Mouse (Mus musculus) midbrain, postnatal 0 days (tissue): ENCODE measurements around the gene Rbm47. TPM values are rescaled to one million over a fixed set of nuclear protein-coding genes. Genes with fewer than 3 reads are reported as not detected.

ENCODE experiments used
- ATAC-seq: fragments of 200-750 bp; cut with Nextera tagmentation; 2 replicates; pipeline ENCODE4 v1.8.0; 2017; ENCODE audit warnings: moderate number of reproducible peaks, mild to moderate bottlenecking, moderate TSS enrichment, moderate library complexity; ENCODE audit not compliant: low FRiP score
- DNase-seq: peaks from one replicate; pipeline ENCODE4 v3.0.0-alpha.2; 2015; ENCODE audit warnings: low spot score
- H3K27ac ChIP-seq: fragments of 300-500 bp; sonication (generic); 2 replicates; pipeline ENCODE4 v1.5.1; 2014; ENCODE audit warnings: low read depth, mild to moderate bottlenecking, low read length, mixed read lengths
- H3K27me3 ChIP-seq: fragments of 300-500 bp; sonication (generic); 2 replicates; pipeline ENCODE4 v1.6.1; 2014; ENCODE audit warnings: low read length, control low read depth, mixed read lengths; ENCODE audit not compliant: insufficient read depth
- H3K36me3 ChIP-seq: fragments of 300-500 bp; sonication (generic); 2 replicates; pipeline ENCODE4 v1.6.1; 2014; ENCODE audit warnings: low read length, control low read depth, mixed read lengths; ENCODE audit not compliant: insufficient read depth
- H3K4me1 ChIP-seq: fragments of 300-500 bp; sonication (generic); 2 replicates; pipeline ENCODE4 v1.6.1; 2014; ENCODE audit warnings: mild to moderate bottlenecking, control low read depth, antibody characterized with exemption, low read length, mixed read lengths; ENCODE audit not compliant: insufficient read depth
- H3K4me2 ChIP-seq: fragments of 300-500 bp; sonication (generic); 2 replicates; pipeline ENCODE4 v1.6.1; 2014; ENCODE audit warnings: low read depth, mild to moderate bottlenecking, low read length, mixed read lengths; ENCODE audit not compliant: poor library complexity, severe bottlenecking
- H3K4me3 ChIP-seq: fragments of 300-500 bp; sonication (generic); 2 replicates; pipeline ENCODE4 v1.5.1; 2014; ENCODE audit warnings: low read depth, mild to moderate bottlenecking, low read length, moderate library complexity
- H3K9ac ChIP-seq: fragments of 300-500 bp; sonication (generic); replicated peaks from 2 replicates; pipeline ENCODE4 v1.6.1; 2014; ENCODE audit warnings: mild to moderate bottlenecking, low read length, moderate library complexity, mixed read lengths; ENCODE audit not compliant: poor library complexity, severe bottlenecking
- H3K9me3 ChIP-seq: fragments of 300-500 bp; sonication (generic); 2 replicates; pipeline ENCODE4 v1.6.1; 2016; ENCODE audit warnings: low read length, control low read depth
- CTCF ChIP-seq: IDR thresholded peaks from 2 replicates; pipeline ENCODE4 v1.5.1; 2016; ENCODE audit warnings: antibody characterized with exemption, mild to moderate bottlenecking
- WGBS: fragments of 180-500 bp; shearing (Covaris S2); extraction: QIAGEN DNeasy Blood & Tissue Kit; methylation state at CpG from one replicate; pipeline ENCODE4 v1.1.7; 2014; 5-methylcytosine and 5-hydroxymethylcytosine counted together
- polyA plus RNA-seq: library from polyadenylated mRNA; unstranded; fragments of >200 nt; fragmentation: Nextera tagmentation; extraction: Ambion mirVana; gene quantifications from 2 replicates; pipeline ENCODE4 v1.2.1, GENCODE M21; 2015
- total RNA-seq: library from RNA; depleted of rRNA; stranded (reverse); fragments of >200 nt; gene quantifications from 2 replicates; pipeline ENCODE4 v1.2.3, GENCODE M21; 2014

Rbm47 gene
- total and polyA plus RNA-seq, 2 experiments from 2014 or later: 1.4 to 2.5 TPM

GRCm38 (mm10) chr5:66128948-66129347, 44.0 kb downstream of the Rbm47 start:
- DNase-seq (no peak), ATAC-seq (no peak)
- Histone ChIP-seq H3K27me3 (no peaks in the 10 kb centered on the region), H3K9ac (no peak overlapping the region), H3K4me1 (no peaks in the 10 kb centered on the region), H3K27ac (no peak overlapping the region), H3K9me3 (no peaks in the 10 kb centered on the region), H3K4me3 (no peak overlapping the region), H3K36me3 (no peaks in the 10 kb centered on the region), H3K4me2 (no peak overlapping the region)
- 92% methylated on average over 3 of the region's 3 CpGs for WGBS
- no peak for TF ChIP-seq CTCF

- no peak for TF ChIP-seq CTCF
- Histone ChIP-seq H3K4me1 (no peaks in the 10 kb centered on the region), H3K27ac (no peak overlapping the region), H3K27me3 (no peaks in the 10 kb centered on the region), H3K4me2 (no peak overlapping the region), H3K4me3 (no peak overlapping the region), H3K9ac (no peak overlapping the region), H3K36me3 (no peaks in the 10 kb centered on the region), H3K9me3 (no peaks in the 10 kb centered on the region)
- DNase-seq (no peak), ATAC-seq (no peak)
- WGBS: 46% methylated on average over 11 of the region's 11 CpGs
Measured at GRCm38 (mm10) chr5:66125418-66125817, 47.5 kb downstream of the Rbm47 start.

GRCm38 (mm10) chr5:66124931-66125330, 48.0 kb downstream of the Rbm47 start:
- DNase-seq (no peak), ATAC-seq (no peak)
- WGBS: 67% methylated on average over 9 of the region's 9 CpGs
- Histone ChIP-seq H3K4me2 (no peak overlapping the region), H3K9ac (no peak overlapping the region), H3K27ac (no peak overlapping the region), H3K9me3 (no peaks in the 10 kb centered on the region), H3K27me3 (no peaks in the 10 kb centered on the region), H3K4me3 (no peak overlapping the region), H3K4me1 (no peaks in the 10 kb centered on the region), H3K36me3 (no peaks in the 10 kb centered on the region)
- TF ChIP-seq CTCF: no peak

GRCm38 (mm10) chr5:66124089-66124400, 48.9 kb downstream of the Rbm47 start:
- no peak overlapping the region for H3K9ac ChIP-seq
- H3K4me1 ChIP-seq: no peaks in the 10 kb centered on the region
- H3K27me3 ChIP-seq: no peaks in the 10 kb centered on the region
- ATAC-seq (no peak), DNase-seq (no peak)
- H3K27ac ChIP-seq: no peak overlapping the region
- 87% methylated on average over 4 of the region's 4 CpGs for WGBS
- no peak overlapping the region for H3K4me2 ChIP-seq
- no peak for TF ChIP-seq CTCF
- no peaks in the 10 kb centered on the region for H3K9me3 ChIP-seq
- H3K4me3 ChIP-seq: no peak overlapping the region
- no peaks in the 10 kb centered on the region for H3K36me3 ChIP-seq

- no peaks in the 10 kb centered on the region for H3K36me3 ChIP-seq
- no peak for ATAC-seq
- WGBS: 88% methylated on average over 12 of the region's 12 CpGs
Measured at GRCm38 (mm10) chr5:66123295-66124088, 49.4 kb downstream of the Rbm47 start.

GRCm38 (mm10) chr5:66121255-66121654, 51.7 kb downstream of the Rbm47 start:
- ATAC-seq (no peak), DNase-seq (no peak)
- no peak overlapping the region for H3K27ac ChIP-seq
- H3K36me3 ChIP-seq: no peaks in the 10 kb centered on the region
- no peaks in the 10 kb centered on the region for H3K27me3 ChIP-seq
- no peak overlapping the region for H3K4me2 ChIP-seq
- H3K4me1 ChIP-seq: no peaks in the 10 kb centered on the region
- no peak overlapping the region for H3K9ac ChIP-seq
- no peak for TF ChIP-seq CTCF
- no peak overlapping the region for H3K4me3 ChIP-seq
- H3K9me3 ChIP-seq: no peaks in the 10 kb centered on the region

More at GRCm38 (mm10) chr5:66123295-66124088, 49.4 kb downstream of the Rbm47 start:
- H3K4me1 ChIP-seq: no peaks in the 10 kb centered on the region
- H3K27ac ChIP-seq: no peak overlapping the region
- DNase-seq: no peak
- no peak for TF ChIP-seq CTCF
- H3K9me3 ChIP-seq: no peaks in the 10 kb centered on the region
- no peak overlapping the region for H3K4me3 ChIP-seq
- no peak overlapping the region for H3K9ac ChIP-seq
- H3K27me3 ChIP-seq: no peaks in the 10 kb centered on the region
- no peak overlapping the region for H3K4me2 ChIP-seq
